Mouse (Mus musculus): ENCODE data around the gene Spaca3. TPM values are rescaled to one million over a fixed set of nuclear protein-coding genes. Genes with fewer than 3 reads are reported as not detected.

The Spaca3 gene
- not detected in 2 replicates for polyA plus RNA-seq (2015; fragmentation: Nextera tagmentation; extraction: Ambion mirVana)

DNA sequence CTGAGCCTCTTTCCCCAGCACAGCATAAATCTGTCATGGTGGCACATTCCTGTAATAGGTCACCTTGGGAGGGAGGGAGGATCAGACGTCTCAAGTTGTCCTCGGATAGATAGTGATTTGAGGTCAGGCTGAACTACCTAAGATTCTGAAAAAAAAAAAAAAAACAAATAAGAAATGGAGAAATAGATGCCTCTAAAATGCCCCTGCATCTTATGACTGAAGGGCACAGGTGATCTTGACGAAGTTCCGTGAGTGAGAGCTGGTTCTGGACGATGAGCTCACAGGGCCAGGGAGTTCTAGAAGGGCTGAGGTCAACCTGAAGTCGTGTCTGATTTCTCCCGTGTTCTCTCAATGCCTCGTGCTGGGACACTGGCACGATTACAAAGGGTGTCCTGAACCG is at the start of gene Spaca3:
TSS of gene Spaca3 (plus strand) at position 301 of the 400 bp plus-strand sequence.

DNA sequence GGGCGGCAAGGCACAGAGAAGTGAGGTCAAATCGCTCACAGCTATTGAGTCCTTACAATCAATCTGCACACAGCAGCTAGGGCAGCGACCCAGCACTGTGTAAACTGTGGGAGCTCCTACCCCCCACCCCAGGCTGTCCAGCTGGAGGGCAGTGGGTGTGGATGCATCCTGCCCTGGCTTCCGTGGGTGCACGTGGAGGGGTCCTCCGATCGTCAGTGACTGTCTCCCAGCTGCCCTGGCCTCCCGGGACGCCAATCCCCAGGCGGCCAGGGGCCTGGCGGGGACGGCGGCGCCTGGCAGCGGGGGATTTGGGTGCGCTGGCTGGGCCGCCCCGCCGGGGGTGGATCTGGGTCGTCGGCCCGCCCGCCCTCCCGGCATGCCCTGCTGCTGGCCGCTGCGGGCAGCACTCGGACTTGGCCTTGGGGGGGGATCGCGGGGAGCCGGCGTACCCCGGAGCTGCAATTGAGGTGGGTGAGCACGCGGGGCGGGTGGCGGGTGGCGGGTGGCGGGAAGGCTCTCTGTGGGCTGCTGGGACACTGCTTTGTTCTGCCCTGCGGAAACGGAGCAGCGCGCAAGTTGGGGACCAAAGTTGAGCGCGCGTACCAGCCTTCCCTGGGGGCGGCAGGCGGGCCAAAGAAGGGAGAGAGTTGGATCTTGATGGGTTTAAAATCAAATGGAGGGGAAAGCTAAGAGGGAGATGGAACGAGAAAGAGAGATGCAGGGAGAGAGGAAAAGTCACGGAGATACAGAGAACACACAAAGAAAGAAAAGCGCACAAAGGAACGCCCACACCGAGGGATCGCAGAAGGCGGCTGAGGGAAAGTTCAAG is 48.0 kb upstream of the Spaca3 start, which contains the start of gene Tmem98:
TSS of gene Tmem98 (plus strand) at position 183 of the 829 bp plus-strand sequence.

Other genes starting within 250 kb of the Spaca3 start
- 13.1 and 13.9 TPM in 2 replicates for gene Myo1d, start 78.3 kb upstream of the Spaca3 start, polyA plus RNA-seq (2015; fragmentation: Nextera tagmentation; extraction: Ambion mirVana)
- 23.1 and 27.6 TPM in 2 replicates for gene Tmem98, start 48.2 kb upstream of the Spaca3 start, polyA plus RNA-seq (2015; fragmentation: Nextera tagmentation; extraction: Ambion mirVana)